Comparison of ENCODE assay signal across 8 mouse cellular contexts in genomic region chr7:93095511-93095910, GRCm38 (mm10). TPM values are rescaled to one million over a fixed set of nuclear protein-coding genes. Genes with fewer than 3 reads are reported as not detected.
DNase-seq lines count a peak whose midpoint lies in the region; ATAC-seq and TF ChIP-seq lines count a peak whose summit lies in the region.

No protein-coding gene starts in this region.

- ATAC-seq in cerebellum, adult (ENCODE audit: insufficient number of reproducible peaks, low FRiP score, low TSS enrichment): peak; percentile 75
- ATAC-seq in forebrain, embryonic 12.5 days (ENCODE audit: low FRiP score): peak; percentile 85
- peak; percentile 81 for ATAC-seq in hindbrain, embryonic 15.5 days (ENCODE audit: low FRiP score, low read depth)
- peak; percentile 72 for ATAC-seq in midbrain, embryonic 12.5 days (ENCODE audit: low FRiP score, low read depth)
- no peak for ATAC-seq in activated CD4-positive, CD25-positive, alpha-beta regulatory T cell, adult 4 months

- DNase-seq in NIH3T3 (ENCODE audit: low read depth): peak; percentile 64
- peak; percentile 62 to 77 for DNase-seq in left cerebral cortex, postnatal 25 days (ENCODE audit: low spot score in 2 of 2)

- intact Hi-C loops in left cerebral cortex, postnatal 25 days (cut with DNase I): loop anchor here (1.0 to 5.0 kb wide), 2 partner anchors 128 to 221 kb away; partner anchors contain the start of genes Ddias and Prcp

- H3K4me1 ChIP-seq in forebrain, embryonic 12.5 days: peaks cover 27% of the 10 kb centered on the region
- H3K4me1 ChIP-seq in hindbrain, embryonic 15.5 days (replicated peaks): peaks cover 26% of the 10 kb centered on the region
- H3K4me1 ChIP-seq in midbrain, embryonic 12.5 days: peaks cover 19% of the 10 kb centered on the region
- peaks cover 9% of the 10 kb centered on the region for H3K4me1 ChIP-seq in testis, adult 2 months (ENCODE audit: control insufficient read depth, insufficient read depth, low read length)

- TF ChIP-seq POLR2A in testis, adult 2 months (IDR thresholded peaks at IDR 0.05; ENCODE audit: control insufficient read depth, low read depth, low read length): no peak

- peak overlapping the region; percentile 46 for H3K4me2 ChIP-seq in forebrain, embryonic 12.5 days
- peak overlapping the region; percentile 53 for H3K4me2 ChIP-seq in hindbrain, embryonic 15.5 days
- peak overlapping the region; percentile 41 for H3K4me2 ChIP-seq in midbrain, embryonic 12.5 days (replicated peaks)

- no peaks in the 10 kb centered on the region for H3K9me3 ChIP-seq in forebrain, embryonic 12.5 days
- H3K9me3 ChIP-seq in hindbrain, embryonic 15.5 days: no peaks in the 10 kb centered on the region
- no peaks in the 10 kb centered on the region for H3K9me3 ChIP-seq in midbrain, embryonic 12.5 days

- no peaks in the 10 kb centered on the region for H3K36me3 ChIP-seq in forebrain, embryonic 12.5 days (replicated peaks)
- H3K36me3 ChIP-seq in hindbrain, embryonic 15.5 days: no peaks in the 10 kb centered on the region
- H3K36me3 ChIP-seq in midbrain, embryonic 12.5 days: no peaks in the 10 kb centered on the region
- H3K36me3 ChIP-seq in testis, adult 2 months (ENCODE audit: control insufficient read depth, insufficient read depth, low read length): no peaks in the 10 kb centered on the region

- no peak overlapping the region for H3K27ac ChIP-seq in forebrain, embryonic 12.5 days
- H3K27ac ChIP-seq in hindbrain, embryonic 15.5 days (replicated peaks): 0 out of 2 replicates have a peak overlapping the region, but pooled peaks have one; percentile 52
- no peak overlapping the region for H3K27ac ChIP-seq in midbrain, embryonic 12.5 days (replicated peaks)
- H3K27ac ChIP-seq in testis, adult 2 months (ENCODE audit: control insufficient read depth, insufficient read depth, low read depth, low read length): no peak overlapping the region

- peak overlapping the region; percentile 25 for H3K4me3 ChIP-seq in forebrain, embryonic 12.5 days (replicated peaks)
- peak overlapping the region; percentile 26 for H3K4me3 ChIP-seq in hindbrain, embryonic 15.5 days
- H3K4me3 ChIP-seq in midbrain, embryonic 12.5 days: peak overlapping the region; percentile 22
- H3K4me3 ChIP-seq in testis, adult 2 months (ENCODE audit: control insufficient read depth, low read depth, low read length): peak overlapping the region; percentile 63

- 1% methylated on average over 8 of the region's 8 CpGs for WGBS in forebrain, embryonic 12.5 days
- WGBS in hindbrain, embryonic 15.5 days: 1% methylated on average over 8 of the region's 8 CpGs
- WGBS in midbrain, embryonic 12.5 days: 3% methylated on average over 8 of the region's 8 CpGs

- peaks cover 19% of the 10 kb centered on the region for H3K27me3 ChIP-seq in forebrain, embryonic 12.5 days
- H3K27me3 ChIP-seq in hindbrain, embryonic 15.5 days: no peaks in the 10 kb centered on the region
- peaks cover 33% of the 10 kb centered on the region for H3K27me3 ChIP-seq in midbrain, embryonic 12.5 days
- no peaks in the 10 kb centered on the region for H3K27me3 ChIP-seq in testis, adult 2 months (ENCODE audit: control insufficient read depth, insufficient read depth, low read length)

- TF ChIP-seq CTCF in testis, adult 2 months (IDR thresholded peaks at IDR 0.05; ENCODE audit: control insufficient read depth, insufficient read depth, insufficient replicate concordance, low read depth, low read length): no peak

- H3K9ac ChIP-seq in forebrain, embryonic 12.5 days: no peak overlapping the region
- no peak overlapping the region; the same call in 1 of the 2 replicates for H3K9ac ChIP-seq in hindbrain, embryonic 15.5 days
- 0 out of 2 replicates have a peak overlapping the region, but pooled peaks have one; percentile 21 for H3K9ac ChIP-seq in midbrain, embryonic 12.5 days (replicated peaks)

RNA-seq across cellular contexts. Expression of gene Fam181b, which starts 15.8 kb away (rescaled TPM):
- polyA plus RNA-seq in forebrain, embryonic 12.5 days (2016; fragmentation: Nextera tagmentation; extraction: Ambion mirVana): 39.7 and 40.2 TPM in 2 replicates
- polyA plus RNA-seq in hindbrain, embryonic 15.5 days (2015; fragmentation: Nextera tagmentation; extraction: Ambion mirVana): 57.1 and 65.4 TPM in 2 replicates
- 10 to 100 TPM; 21.5 to 22.2 TPM for total RNA-seq in left cerebral cortex, postnatal 25 days (2021)
- polyA plus RNA-seq in midbrain, embryonic 12.5 days (2016; fragmentation: Nextera tagmentation; extraction: Ambion mirVana): 62.0 and 66.8 TPM in 2 replicates
- 0.31 and 0.32 TPM in 2 replicates for polyA plus RNA-seq in testis, adult 2 months (2012; rRNA removed)
- not detected for polyA plus RNA-seq in activated CD4-positive, CD25-positive, alpha-beta regulatory T cell, adult 4 months (2017; shearing (Covaris generic))

Comparison
In these comparisons a context has a peak if more than half of its experiments do, and no peak if none do; other contexts are left out.
1. RNA of gene Fam181b, which starts 15.8 kb away (polyA plus RNA-seq): 57.1 to 65.4 TPM in hindbrain, embryonic 15.5 days, 62.0 to 66.8 TPM in midbrain, embryonic 12.5 days and 39.7 to 40.2 TPM in forebrain, embryonic 12.5 days; 0.31 to 0.32 TPM in testis, adult 2 months and not detected in activated CD4-positive, CD25-positive, alpha-beta regulatory T cell, adult 4 months; every median in the first group is over 10 times any median in the second.
2. Peak in every context shown above with its lines, with median percentiles within 50 percentile points of each other: H3K4me2 ChIP-seq and H3K4me3 ChIP-seq.